Mouse (Mus musculus) CH12.LX (cell line): Measurements from ENCODE around the gene Irf4.

Experiments used
- BHLHE40 ChIP-seq: IDR thresholded peaks from 2 replicates; pipeline ENCODE4 v1.6.1; 2011; ENCODE audit warnings: mild to moderate bottlenecking, low read depth, low read length, improper control_type of control experiment
- CHD2 ChIP-seq: IDR thresholded peaks from 2 replicates; pipeline ENCODE4 v1.6.1; 2011; ENCODE audit warnings: low read length, improper control_type of control experiment
- CTCF ChIP-seq, 2 experiments: IDR thresholded peaks in 1 of 2; conservative IDR thresholded peaks in 1 of 2; 2 replicates each; pipeline ENCODE4 v1.5.1; 2011 to 2012; ENCODE audit warnings: low read depth in 2 of 2, low read length in 2 of 2, improper control_type of control experiment in 1 of 2, inconsistent platforms in 1 of 2, mild to moderate bottlenecking in 1 of 2, moderate library complexity in 1 of 2
- POLR2A ChIP-seq: IDR thresholded peaks from 2 replicates; pipeline ENCODE4 v1.6.1; 2011; ENCODE audit warnings: low read depth, mild to moderate bottlenecking, improper control_type of control experiment, low read length
- SIN3A ChIP-seq: IDR thresholded peaks from 2 replicates; pipeline ENCODE4 v1.6.1; 2012; ENCODE audit warnings: low read length, improper control_type of control experiment, inconsistent platforms
- SMC3 ChIP-seq: IDR thresholded peaks from 2 replicates; pipeline ENCODE4 v1.6.1; 2011; ENCODE audit warnings: low read depth, low read length, improper control_type of control experiment
- UBTF ChIP-seq: IDR thresholded peaks from 2 replicates; pipeline ENCODE4 v1.6.1; 2012; ENCODE audit warnings: low read depth, mild to moderate bottlenecking, inconsistent platforms, low read length, improper control_type of control experiment, moderate library complexity

- TF ChIP-seq CTCF (conservative IDR thresholded peaks at IDR 0.05 in 1 of 2, IDR thresholded peaks at IDR 0.05 in 1 of 2; ENCODE audit: low read depth in 2 of 2, low read length in 2 of 2) (no peak), POLR2A (no peak), SMC3 (peak; percentile 30), BHLHE40 (peak; percentile 74), UBTF (no peak), CHD2 (no peak; the same call in 1 of the 2 replicates), SIN3A (peak; percentile 77)
These were observed 34.0 kb upstream of the Irf4 start for GRCm38 (mm10) chr13:30715060-30715459.
